Mouse (Mus musculus) 3T3-L1 (cell line): ENCODE results near the gene Crtc2.
A peak's percentile ranks its signal among the peaks of the same experiment; 100 is the strongest.

Experiments
- DNase-seq: peaks from one replicate; pipeline ENCODE4 v3.0.0-alpha.2; 2015; ENCODE audit warnings: low read depth, low spot score

Gene Crtc2

GRCm38 (mm10) chr3:90309589-90309988 is 55.6 kb downstream of the Crtc2 start:
- DNase-seq = no peak

- DNase-seq = peak; percentile 49
These were observed 59.4 kb downstream of the Crtc2 start for GRCm38 (mm10) chr3:90313367-90313766.
